Mouse (Mus musculus) hindbrain, postnatal 0 days (tissue): ENCODE measurements at regions not wholly inside any gene's neighbourhood (a gene's known extent, or its start where the extent isn't known, plus 50 kb on each side); places are given as distances from the start of the nearest gene placed in this dataset.

Experiments
- ATAC-seq: fragments of 200-750 bp; cut with Nextera tagmentation; 2 replicates; pipeline ENCODE4 v1.8.0; 2017; ENCODE audit warnings: mild to moderate bottlenecking, moderate TSS enrichment, moderate library complexity
- DNase-seq: peaks from one replicate; pipeline ENCODE4 v3.0.0-alpha.2; 2015; ENCODE audit warnings: low spot score
- H3K27ac ChIP-seq: fragments of 300-500 bp; sonication (generic); 2 replicates; pipeline ENCODE4 v1.5.1; 2014; ENCODE audit warnings: mild to moderate bottlenecking
- H3K27me3 ChIP-seq: fragments of 300-500 bp; sonication (generic); 2 replicates; pipeline ENCODE4 v1.6.1; 2014; ENCODE audit warnings: low read length, mixed read lengths; ENCODE audit not compliant: insufficient read depth
- H3K36me3 ChIP-seq: fragments of 300-500 bp; sonication (generic); 2 replicates; pipeline ENCODE4 v1.6.1; 2014; ENCODE audit warnings: low read length, mixed read lengths; ENCODE audit not compliant: insufficient read depth
- H3K4me1 ChIP-seq: fragments of 300-500 bp; sonication (generic); 2 replicates; pipeline ENCODE4 v1.6.1; 2014; ENCODE audit warnings: antibody characterized with exemption, low read length, mixed read lengths; ENCODE audit not compliant: insufficient read depth
- H3K4me2 ChIP-seq: fragments of 300-500 bp; sonication (generic); 2 replicates; pipeline ENCODE4 v1.6.1; 2014; ENCODE audit warnings: low read depth, mild to moderate bottlenecking, low read length, moderate library complexity, mixed read lengths
- H3K4me3 ChIP-seq: fragments of 300-500 bp; sonication (generic); 2 replicates; pipeline ENCODE4 v1.5.1; 2014; ENCODE audit warnings: low read length
- H3K9ac ChIP-seq: fragments of 300-500 bp; sonication (generic); replicated peaks from 2 replicates; pipeline ENCODE4 v1.6.1; 2014; ENCODE audit warnings: mild to moderate bottlenecking, low read length, moderate library complexity, mixed read lengths
- H3K9me3 ChIP-seq: fragments of 300-500 bp; sonication (generic); 2 replicates; pipeline ENCODE4 v1.6.1; 2016; ENCODE audit warnings: low read length, mixed read lengths
- CTCF ChIP-seq: IDR thresholded peaks from 2 replicates; pipeline ENCODE4 v1.5.1; 2016; ENCODE audit warnings: antibody characterized with exemption, control low read depth, low read depth
- WGBS: fragments of 180-500 bp; shearing (Covaris S2); extraction: QIAGEN DNeasy Blood & Tissue Kit; methylation state at CpG from one replicate; pipeline ENCODE4 v1.1.7; 2014; 5-methylcytosine and 5-hydroxymethylcytosine counted together

DNA sequence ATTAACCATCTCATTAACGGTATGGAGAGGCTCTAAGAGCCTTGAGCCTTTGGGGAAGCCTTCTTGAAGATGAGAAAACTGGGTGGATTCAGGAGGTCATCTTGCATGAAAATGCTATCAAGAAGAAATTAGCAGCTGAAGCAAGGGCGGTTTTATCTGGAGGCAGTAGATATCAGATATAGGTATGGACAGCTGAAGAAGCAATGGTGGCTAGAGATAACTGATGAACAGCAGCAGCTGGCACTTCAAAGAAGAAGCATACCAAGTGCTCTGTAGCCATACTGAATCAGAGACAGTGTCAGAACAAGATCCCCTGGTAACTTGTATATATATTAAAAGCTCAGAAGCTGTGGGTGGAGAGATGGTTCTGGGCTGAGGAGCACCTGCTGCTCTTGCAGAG is 73.2 kb downstream of the P2ry1 start:
- Histone ChIP-seq H3K27ac (no peak overlapping the region), H3K4me3 (no peak overlapping the region), H3K9ac (no peak overlapping the region), H3K27me3 (no peaks in the 10 kb centered on the region), H3K4me2 (no peak overlapping the region), H3K9me3 (no peaks in the 10 kb centered on the region), H3K36me3 (no peaks in the 10 kb centered on the region), H3K4me1 (no peaks in the 10 kb centered on the region)
- DNase-seq (no peak), ATAC-seq (no peak)
- no peak for TF ChIP-seq CTCF
- 83% methylated on average over 2 of the region's 2 CpGs for WGBS

DNA sequence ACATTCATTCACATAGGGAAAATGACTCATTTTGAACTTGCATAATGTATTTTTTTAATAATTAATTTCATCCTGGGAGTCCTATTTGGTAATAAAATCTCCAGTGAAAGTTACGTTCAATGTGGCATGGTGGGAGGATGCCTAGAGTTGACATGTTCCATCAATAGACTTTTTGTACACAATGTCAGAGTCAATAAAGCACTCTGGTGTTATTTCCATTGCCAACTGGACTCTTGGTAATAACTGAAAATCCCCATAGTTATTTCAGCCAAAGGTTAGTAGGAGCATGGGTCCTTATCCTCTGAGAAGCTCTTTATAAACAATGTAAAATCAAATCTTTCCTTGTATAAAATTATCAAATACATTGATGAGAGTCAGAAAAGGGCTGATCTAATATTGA is 87.3 kb downstream of the P2ry1 start:
- WGBS = 86% methylated on average over 1 of the region's 1 CpGs
- no peak overlapping the region for H3K9ac ChIP-seq
- no peak for ATAC-seq

DNA sequence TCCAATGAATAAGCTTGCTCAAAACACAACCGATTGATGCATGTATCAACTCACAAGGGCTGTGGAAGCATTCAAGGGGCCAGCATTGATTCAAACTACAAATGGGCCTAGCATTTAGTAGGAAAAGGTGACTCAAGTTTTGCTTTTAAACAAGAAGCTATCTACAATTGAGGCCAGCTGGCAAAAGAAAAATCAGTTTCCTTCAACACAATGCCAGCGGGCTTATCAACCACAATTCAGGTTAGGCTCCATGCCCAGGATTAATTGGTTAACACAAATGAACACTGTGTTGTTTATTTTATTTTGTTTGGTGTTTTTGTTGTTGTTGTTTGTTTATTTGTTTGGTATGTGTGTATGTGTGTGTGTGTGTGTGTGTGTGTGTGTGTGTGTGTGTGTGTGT is 89.4 kb downstream of the P2ry1 start:
- Histone ChIP-seq H3K4me2 (no peak overlapping the region), H3K4me3 (no peak overlapping the region), H3K9ac (no peak overlapping the region), H3K27ac (no peak overlapping the region), H3K9me3 (no peaks in the 10 kb centered on the region), H3K4me1 (no peaks in the 10 kb centered on the region), H3K36me3 (no peaks in the 10 kb centered on the region), H3K27me3 (no peaks in the 10 kb centered on the region)
- no peak for DNase-seq
- WGBS = 90% methylated on average over 2 of the region's 2 CpGs
- no peak for TF ChIP-seq CTCF
- ATAC-seq = no peak

More for the DNA sequence above, 87.3 kb downstream of the P2ry1 start:
- Histone ChIP-seq H3K27me3 (no peaks in the 10 kb centered on the region), H3K27ac (no peak overlapping the region), H3K4me2 (no peak overlapping the region), H3K4me1 (no peaks in the 10 kb centered on the region), H3K36me3 (no peaks in the 10 kb centered on the region), H3K4me3 (no peak overlapping the region), H3K9me3 (no peaks in the 10 kb centered on the region)
- no peak for TF ChIP-seq CTCF
- no peak for DNase-seq

DNA sequence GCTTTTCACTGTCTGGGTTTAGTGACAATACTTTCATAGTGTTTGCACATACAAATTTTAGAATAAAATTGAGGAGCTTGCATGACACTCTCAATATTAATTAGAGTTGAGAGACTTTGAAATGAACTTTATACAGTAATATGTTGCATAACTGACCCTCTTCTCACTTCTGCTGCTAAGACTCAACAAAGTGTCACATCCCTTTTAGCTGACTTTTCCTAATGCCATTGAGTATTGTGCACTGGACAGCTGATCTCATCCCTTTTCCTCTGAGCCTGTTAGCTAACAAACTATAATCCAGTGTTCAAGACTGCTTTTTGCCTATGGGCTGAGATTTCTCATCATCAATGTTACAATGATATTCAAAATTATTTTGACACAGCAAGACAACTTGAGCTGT is 113.8 kb downstream of the P2ry1 start:
- ATAC-seq (no peak), DNase-seq (no peak)
- no peaks in the 10 kb centered on the region for H3K27me3 ChIP-seq
- H3K4me1 ChIP-seq = no peaks in the 10 kb centered on the region
- H3K27ac ChIP-seq = no peak overlapping the region
- H3K9ac ChIP-seq = no peak overlapping the region
- no peak for TF ChIP-seq CTCF
- no peaks in the 10 kb centered on the region for H3K36me3 ChIP-seq
- H3K9me3 ChIP-seq = no peaks in the 10 kb centered on the region
- H3K4me3 ChIP-seq = no peak overlapping the region
- no peak overlapping the region for H3K4me2 ChIP-seq

DNA sequence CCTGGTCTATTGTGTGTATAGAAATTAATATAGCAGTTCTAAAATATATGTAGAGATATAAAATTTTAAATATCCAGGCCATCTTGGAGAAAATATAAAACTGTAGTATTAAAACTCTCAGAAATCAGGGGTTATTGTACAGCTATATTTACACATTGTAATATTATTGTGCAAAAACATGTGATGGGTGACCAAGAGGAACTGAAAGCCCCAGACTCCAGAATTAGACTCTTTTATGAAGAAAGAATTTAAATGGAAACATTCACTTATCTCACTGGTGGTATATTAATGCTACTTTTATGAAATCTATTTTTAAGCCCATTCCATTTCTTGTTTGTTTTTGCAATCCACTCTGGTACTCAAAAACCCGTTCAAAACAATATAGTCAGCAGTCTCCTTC is 130.5 kb downstream of the P2ry1 start:
- H3K4me2 ChIP-seq = no peak overlapping the region
- WGBS = 58% methylated on average over 1 of the region's 1 CpGs
- H3K27me3 ChIP-seq = no peaks in the 10 kb centered on the region
- H3K36me3 ChIP-seq = no peaks in the 10 kb centered on the region
- H3K27ac ChIP-seq = no peak overlapping the region
- no peak for ATAC-seq
- no peaks in the 10 kb centered on the region for H3K9me3 ChIP-seq
- H3K4me3 ChIP-seq = no peak overlapping the region
- DNase-seq = no peak
- no peak overlapping the region for H3K9ac ChIP-seq
- no peak for TF ChIP-seq CTCF
- H3K4me1 ChIP-seq = no peaks in the 10 kb centered on the region

DNA sequence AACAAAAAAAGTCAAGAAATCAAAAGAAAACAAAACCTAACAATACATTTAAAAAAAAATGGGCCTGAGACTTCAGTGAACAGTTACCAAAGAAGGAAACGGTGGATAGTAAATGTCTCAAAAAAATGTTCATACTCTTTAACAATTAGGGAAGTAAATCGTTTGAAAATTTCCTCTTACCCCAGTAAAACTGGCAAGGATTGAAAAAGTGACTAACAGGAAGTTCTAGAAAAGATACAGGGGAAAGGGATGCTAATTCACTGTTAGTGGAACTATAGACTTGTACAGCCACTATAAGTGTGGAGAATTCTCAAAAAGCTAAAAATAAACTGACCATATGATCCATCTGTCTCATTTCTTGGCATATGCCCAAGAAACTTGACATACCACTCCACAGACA is 151.5 kb downstream of the P2ry1 start:
- TF ChIP-seq CTCF = no peak
- H3K4me3 ChIP-seq = no peak overlapping the region
- no peak overlapping the region for H3K9ac ChIP-seq
- DNase-seq (no peak), ATAC-seq (no peak)
- no peak overlapping the region for H3K27ac ChIP-seq
- H3K36me3 ChIP-seq = no peaks in the 10 kb centered on the region
- no peaks in the 10 kb centered on the region for H3K27me3 ChIP-seq
- no peaks in the 10 kb centered on the region for H3K9me3 ChIP-seq
- H3K4me2 ChIP-seq = no peak overlapping the region
- no peaks in the 10 kb centered on the region for H3K4me1 ChIP-seq
- WGBS = 84% methylated on average over 2 of the region's 2 CpGs

DNA sequence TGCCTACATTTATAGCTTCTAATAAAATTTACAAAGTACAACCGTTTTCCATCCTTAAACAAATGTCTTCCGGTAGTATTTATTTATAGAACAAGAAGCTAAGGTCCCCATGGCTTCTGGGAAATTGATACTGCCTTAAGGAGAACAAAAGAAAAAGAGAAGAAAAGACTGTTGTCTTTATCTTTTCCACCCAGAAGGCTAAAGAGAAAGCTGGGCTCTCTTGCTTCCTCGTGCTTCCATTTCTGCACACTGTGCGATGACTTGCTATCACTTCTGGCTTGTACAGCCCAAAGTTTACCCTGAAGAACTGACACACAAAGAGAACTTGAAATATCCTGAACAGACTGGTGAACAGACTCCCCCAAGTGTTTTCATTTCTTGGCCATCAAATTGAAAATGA is 157.2 kb downstream of the P2ry1 start:
- no peak for TF ChIP-seq CTCF
- Histone ChIP-seq H3K4me2 (no peak overlapping the region), H3K27ac (no peak overlapping the region), H3K27me3 (no peaks in the 10 kb centered on the region), H3K36me3 (no peaks in the 10 kb centered on the region), H3K4me1 (no peaks in the 10 kb centered on the region), H3K9ac (no peak overlapping the region), H3K9me3 (no peaks in the 10 kb centered on the region), H3K4me3 (no peak overlapping the region)
- DNase-seq = no peak
- 67% methylated on average over 4 of the region's 4 CpGs for WGBS
- ATAC-seq = no peak
